Mouse (Mus musculus): Measurements from ENCODE around the gene Nr1i3.

Gene Nr1i3

GRCm38 (mm10) chr1:171195887-171196397, 17.8 kb upstream of the Nr1i3 start, which contains the start of gene Pcp4l1:
Gene Pcp4l1, minus strand, starts transcription at chr1:171196268.
- DNase-seq = peak; percentile 39

- DNase-seq = no peak
These were observed 14.2 kb upstream of the Nr1i3 start for GRCm38 (mm10) chr1:171199532-171199931.

- no peak for DNase-seq
These were observed 13.0 kb upstream of the Nr1i3 start for GRCm38 (mm10) chr1:171200769-171201168.

- DNase-seq = no peak
These were observed 10.1 kb upstream of the Nr1i3 start for GRCm38 (mm10) chr1:171203471-171204248.

GRCm38 (mm10) chr1:171204249-171204644, 9.5 kb upstream of the Nr1i3 start:
- DNase-seq = no peak

GRCm38 (mm10) chr1:171205704-171206493, 7.9 kb upstream of the Nr1i3 start:
- no peak for DNase-seq

GRCm38 (mm10) chr1:171209409-171209808, 4.4 kb upstream of the Nr1i3 start:
- DNase-seq = no peak

GRCm38 (mm10) chr1:171212854-171213253, 916 bp upstream of the Nr1i3 start:
- DNase-seq = no peak

- no peak for DNase-seq
These were observed 2.6 kb downstream of the Nr1i3 start for GRCm38 (mm10) chr1:171216241-171216955.

GRCm38 (mm10) chr1:171220871-171221270, 7.1 kb downstream of the Nr1i3 start:
- peak; percentile 88 for DNase-seq

GRCm38 (mm10) chr1:171221281-171222193, 7.8 kb downstream of the Nr1i3 start:
- no peak for DNase-seq

GRCm38 (mm10) chr1:171222238-171223155, 8.7 kb downstream of the Nr1i3 start, which contains the start of gene Tomm40l:
Gene Tomm40l, minus strand, starts transcription at chr1:171222514.
- peak; percentile 93 for DNase-seq

GRCm38 (mm10) chr1:171223168-171223567, 9.4 kb downstream of the Nr1i3 start:
- DNase-seq = no peak

- DNase-seq = peak; percentile 57
These were observed 10.0 kb downstream of the Nr1i3 start for GRCm38 (mm10) chr1:171223796-171224195.

GRCm38 (mm10) chr1:171224857-171225256, 11.1 kb downstream of the Nr1i3 start, which contains the start of gene Apoa2:
Gene Apoa2, plus strand, starts transcription at chr1:171225054.
- no peak for DNase-seq

GRCm38 (mm10) chr1:171226780-171227179, 13.0 kb downstream of the Nr1i3 start:
- DNase-seq = no peak

- no peak for DNase-seq
These were observed 14.1 kb downstream of the Nr1i3 start for GRCm38 (mm10) chr1:171227879-171228278.

GRCm38 (mm10) chr1:171229750-171230149, 16.0 kb downstream of the Nr1i3 start:
- DNase-seq = no peak

- DNase-seq = no peak
These were observed 16.4 kb downstream of the Nr1i3 start for GRCm38 (mm10) chr1:171230215-171230614.

GRCm38 (mm10) chr1:171231844-171232243, 18.1 kb downstream of the Nr1i3 start:
- DNase-seq = no peak

GRCm38 (mm10) chr1:171232348-171232747, 18.6 kb downstream of the Nr1i3 start:
- DNase-seq = no peak

All from kidney, adult 18-20 months (tissue).